Mouse (Mus musculus) limb, embryonic 11.5 days (tissue): ENCODE results near the gene Iqgap2. TPM values are rescaled to one million over a fixed set of nuclear protein-coding genes. Genes with fewer than 3 reads are reported as not detected.

Experiments
- ATAC-seq: fragments of 200-750 bp; cut with Nextera tagmentation; 2 replicates; pipeline ENCODE4 v1.8.0; 2017; ENCODE audit warnings: low read depth; ENCODE audit not compliant: insufficient number of reproducible peaks, low FRiP score, low TSS enrichment
- DNase-seq: peaks from one replicate; pipeline ENCODE4 v3.0.0-alpha.2; 2015; ENCODE audit warnings: low spot score
- H3K27ac ChIP-seq: fragments of 300-500 bp; sonication (generic); replicated peaks from 2 replicates; pipeline ENCODE4 v1.5.1; 2014; ENCODE audit warnings: low read depth, mild to moderate bottlenecking, low read length
- H3K27me3 ChIP-seq: fragments of 300-500 bp; sonication (generic); 2 replicates; pipeline ENCODE4 v1.6.1; 2014; ENCODE audit warnings: mild to moderate bottlenecking, low read length, mixed read lengths; ENCODE audit not compliant: control insufficient read depth, insufficient read depth
- H3K36me3 ChIP-seq: fragments of 300-500 bp; sonication (generic); 2 replicates; pipeline ENCODE4 v1.6.1; 2014; ENCODE audit warnings: mild to moderate bottlenecking, low read length, moderate library complexity, mixed read lengths; ENCODE audit not compliant: control insufficient read depth, insufficient read depth
- H3K4me1 ChIP-seq: fragments of 300-500 bp; sonication (generic); 2 replicates; pipeline ENCODE4 v1.6.1; 2014; ENCODE audit warnings: low read length, mixed read lengths; ENCODE audit not compliant: control insufficient read depth, insufficient read depth
- H3K4me2 ChIP-seq: fragments of 300-500 bp; sonication (generic); 2 replicates; pipeline ENCODE4 v1.6.1; 2014; ENCODE audit warnings: low read depth, mild to moderate bottlenecking, moderate library complexity; ENCODE audit not compliant: severe bottlenecking
- H3K4me3 ChIP-seq: fragments of 300-500 bp; sonication (generic); 2 replicates; pipeline ENCODE4 v1.5.1; 2014; ENCODE audit warnings: low read depth, low read length
- H3K9ac ChIP-seq: fragments of 300-500 bp; sonication (generic); 2 replicates; pipeline ENCODE4 v1.6.1; 2014; ENCODE audit warnings: mild to moderate bottlenecking, low read length
- H3K9me3 ChIP-seq: fragments of 300-500 bp; sonication (generic); 2 replicates; pipeline ENCODE4 v1.6.1; 2016; ENCODE audit warnings: low read length; ENCODE audit not compliant: control insufficient read depth
- WGBS: fragments of 180-500 bp; shearing (Covaris S2); extraction: QIAGEN DNeasy Blood & Tissue Kit; methylation state at CpG from one replicate; pipeline ENCODE4 v1.1.7; 2014; 5-methylcytosine and 5-hydroxymethylcytosine counted together
- polyA plus RNA-seq: library from polyadenylated mRNA; unstranded; fragments of >200 nt; fragmentation: Nextera tagmentation; extraction: Ambion mirVana; gene quantifications from 2 replicates; pipeline ENCODE4 v1.2.1, GENCODE M21; 2014

The Iqgap2 gene
- polyA plus RNA-seq, 1 experiment from 2014 or later, result 15.3 TPM

DNA sequence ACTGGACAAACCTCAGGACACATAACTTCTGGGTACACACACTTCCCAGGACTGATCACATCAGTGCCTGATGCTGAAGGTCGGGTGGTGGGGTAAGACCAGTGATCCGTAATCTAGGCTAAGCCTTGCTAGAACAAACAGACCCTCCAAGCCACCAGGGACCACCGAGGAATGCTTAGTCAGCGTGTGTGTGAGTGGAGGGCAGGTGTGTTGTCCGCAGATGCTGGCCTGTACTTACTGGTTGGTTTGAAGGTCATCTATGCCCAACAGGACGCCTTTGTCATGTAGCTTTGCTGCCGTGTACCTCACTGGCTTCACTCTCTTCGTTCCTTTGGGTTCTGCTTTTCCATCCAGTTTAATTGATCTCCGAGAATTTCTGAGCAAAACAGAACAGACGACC, 262.0 kb downstream of the Iqgap2 start:
- Histone ChIP-seq H3K27ac (no peak overlapping the region), H3K36me3 (peaks cover 2% of the 10 kb centered on the region; the same call in 1 of the 2 replicates), H3K4me3 (no peak overlapping the region), H3K4me1 (no peaks in the 10 kb centered on the region), H3K4me2 (no peak overlapping the region), H3K9me3 (no peaks in the 10 kb centered on the region), H3K9ac (no peak overlapping the region), H3K27me3 (no peaks in the 10 kb centered on the region)
- ATAC-seq, result no peak
- 89% methylated on average over 10 of the region's 10 CpGs for WGBS
- DNase-seq, result no peak

DNA sequence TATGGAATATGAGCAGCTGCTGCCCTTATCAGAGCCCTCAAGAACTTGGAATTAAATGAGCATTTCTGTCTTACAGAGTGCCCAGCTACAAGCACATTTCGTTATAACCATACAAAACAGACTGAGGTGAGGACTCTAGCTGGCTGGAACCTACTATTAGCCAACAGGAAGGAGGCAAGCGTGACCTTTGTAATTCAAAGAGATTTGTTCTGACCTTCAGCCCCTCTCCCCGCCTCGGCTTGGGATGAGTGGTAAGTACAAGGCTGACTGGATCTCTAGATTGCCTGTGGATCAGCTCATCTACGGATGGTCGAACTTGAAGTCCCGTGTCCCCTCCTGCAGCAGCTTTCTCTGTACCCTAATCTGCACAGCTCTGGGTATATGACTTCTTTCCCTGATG, 265.0 kb downstream of the Iqgap2 start:
- Histone ChIP-seq H3K9me3 (no peaks in the 10 kb centered on the region), H3K36me3 (peaks cover 2% of the 10 kb centered on the region; the same call in 1 of the 2 replicates), H3K4me2 (no peak overlapping the region), H3K4me3 (no peak overlapping the region), H3K27ac (no peak overlapping the region), H3K4me1 (no peaks in the 10 kb centered on the region), H3K9ac (no peak overlapping the region), H3K27me3 (no peaks in the 10 kb centered on the region)
- DNase-seq, result no peak
- ATAC-seq, result no peak
- 66% methylated on average over 7 of the region's 7 CpGs for WGBS

- H3K9me3 ChIP-seq, result no peaks in the 10 kb centered on the region
These were observed 268.7 kb downstream of the Iqgap2 start for GRCm38 (mm10) chr13:95623042-95623441.

DNA sequence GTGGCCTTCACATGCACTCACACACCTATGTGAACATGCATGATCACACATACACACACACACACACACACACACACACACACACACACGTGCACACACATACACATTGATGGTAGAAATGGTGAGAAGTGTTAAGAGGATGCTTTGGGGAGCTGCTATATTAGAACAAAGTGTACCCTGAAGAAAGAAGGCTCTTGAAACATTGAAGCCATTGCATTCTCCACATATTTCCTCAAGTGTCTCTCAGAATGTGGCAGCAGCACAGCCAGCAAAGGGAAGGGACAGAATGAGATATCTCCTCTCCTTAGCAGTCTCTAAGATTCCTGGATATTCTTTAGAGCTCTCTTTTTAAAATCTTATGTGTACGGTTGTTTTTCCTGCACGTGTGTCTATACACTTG, 270.2 kb downstream of the Iqgap2 start:
- ATAC-seq, result no peak
- DNase-seq, result no peak
- H3K9me3 ChIP-seq, result no peaks in the 10 kb centered on the region
- H3K4me1 ChIP-seq, result peaks cover 4% of the 10 kb centered on the region
- H3K27ac ChIP-seq, result no peak overlapping the region
- no peak overlapping the region for H3K4me3 ChIP-seq
- no peaks in the 10 kb centered on the region for H3K27me3 ChIP-seq
- H3K9ac ChIP-seq, result no peak overlapping the region
- 78% methylated on average over 3 of the region's 3 CpGs for WGBS
- no peak overlapping the region for H3K4me2 ChIP-seq
- H3K36me3 ChIP-seq, result no peaks in the 10 kb centered on the region

More at GRCm38 (mm10) chr13:95623042-95623441, 268.7 kb downstream of the Iqgap2 start:
- no peak for ATAC-seq
- Histone ChIP-seq H3K27ac (no peak overlapping the region), H3K27me3 (no peaks in the 10 kb centered on the region), H3K4me1 (no peaks in the 10 kb centered on the region), H3K4me2 (no peak overlapping the region), H3K9ac (no peak overlapping the region), H3K4me3 (no peak overlapping the region), H3K36me3 (no peaks in the 10 kb centered on the region)
- no peak for DNase-seq
- 80% methylated on average over 3 of the region's 3 CpGs for WGBS

GRCm38 (mm10) chr13:95618859-95619258, 272.9 kb downstream of the Iqgap2 start:
- Histone ChIP-seq H3K36me3 (peaks cover 3% of the 10 kb centered on the region; the same call in 1 of the 2 replicates), H3K27ac (peak overlapping the region; percentile 79; the same call in 1 of the 2 replicates), H3K4me3 (peak overlapping the region; percentile 79), H3K9me3 (no peaks in the 10 kb centered on the region), H3K9ac (peak overlapping the region; percentile 93), H3K27me3 (no peaks in the 10 kb centered on the region), H3K4me2 (peak overlapping the region; percentile 88), H3K4me1 (peaks cover 14% of the 10 kb centered on the region)
- WGBS, result 6% methylated on average over 13 of the region's 13 CpGs
- DNase-seq (peak; percentile 47), ATAC-seq (peak; percentile 23)

- WGBS, result 1% methylated on average over 35 of the region's 42 CpGs
- peaks cover 14% of the 10 kb centered on the region for H3K4me1 ChIP-seq
- ATAC-seq, result peak; percentile 94
- H3K4me2 ChIP-seq, result peak within 1 kb of the TSS; percentile 88
- DNase-seq, result peak; percentile 92
- no peaks in the 10 kb centered on the region for H3K9me3 ChIP-seq
- H3K27ac ChIP-seq, result peak within 1 kb of the TSS; percentile 79
- no peaks in the 10 kb centered on the region for H3K27me3 ChIP-seq
- peak within 1 kb of the TSS; percentile 79 for H3K4me3 ChIP-seq
- H3K9ac ChIP-seq, result peak within 1 kb of the TSS; percentile 93
- peaks cover 3% of the 10 kb centered on the region; the same call in 1 of the 2 replicates for H3K36me3 ChIP-seq
These were observed 273.4 kb downstream of the Iqgap2 start, which contains the start of gene F2r for GRCm38 (mm10) chr13:95618309-95618712. Gene F2r (minus strand): TSS chr13:95618487.

GRCm38 (mm10) chr13:95617671-95618171, 274.0 kb downstream of the Iqgap2 start:
- ATAC-seq (0 out of 2 replicates have a peak, but pooled peaks have one; percentile 14), DNase-seq (peak; percentile 71)
- peaks cover 3% of the 10 kb centered on the region; the same call in 1 of the 2 replicates for H3K36me3 ChIP-seq
- H3K4me2 ChIP-seq, result peak overlapping the region; percentile 88
- H3K9me3 ChIP-seq, result no peaks in the 10 kb centered on the region
- H3K4me3 ChIP-seq, result peak overlapping the region; percentile 79
- peaks cover 14% of the 10 kb centered on the region for H3K4me1 ChIP-seq
- H3K27me3 ChIP-seq, result no peaks in the 10 kb centered on the region
- H3K27ac ChIP-seq, result peak overlapping the region; percentile 79
- peak overlapping the region; percentile 93 for H3K9ac ChIP-seq
- under 1% methylated on average over 21 of the region's 21 CpGs for WGBS

DNA sequence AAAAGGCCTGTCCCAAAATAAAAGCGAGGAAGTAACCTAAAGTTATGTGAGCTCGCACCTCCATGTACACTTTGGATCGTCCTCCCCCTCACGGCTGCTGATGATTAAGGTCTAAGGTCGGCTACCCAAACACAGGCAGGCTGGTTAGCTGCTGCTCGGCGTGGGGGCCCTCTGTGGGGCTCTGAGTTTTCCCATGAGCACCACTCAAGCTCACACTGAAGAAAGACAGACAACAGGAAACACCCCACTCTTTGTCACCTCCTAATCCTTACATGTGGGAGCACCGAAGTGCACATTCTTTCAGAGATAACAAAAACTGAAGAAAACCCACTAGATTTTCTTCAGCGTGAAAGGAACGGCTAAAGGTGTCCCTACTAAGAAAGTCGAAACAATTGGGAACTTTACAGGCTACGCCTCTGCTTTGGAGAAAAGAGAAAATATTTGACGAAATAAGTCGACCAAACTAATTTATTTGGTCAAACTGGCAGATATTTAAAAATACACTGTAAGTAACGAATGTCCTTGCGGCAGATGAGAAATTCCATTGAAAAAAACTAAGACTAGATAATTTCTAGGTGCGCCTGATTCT, 274.5 kb downstream of the Iqgap2 start:
- H3K9ac ChIP-seq, result peak overlapping the region; percentile 93
- 8% methylated on average over 17 of the region's 17 CpGs for WGBS
- H3K27ac ChIP-seq, result no peak overlapping the region
- peak overlapping the region; percentile 79 for H3K4me3 ChIP-seq
- no peaks in the 10 kb centered on the region for H3K27me3 ChIP-seq
- peak; percentile 57 for DNase-seq
- H3K4me2 ChIP-seq, result peak overlapping the region; percentile 88
- H3K4me1 ChIP-seq, result peaks cover 14% of the 10 kb centered on the region
- H3K36me3 ChIP-seq, result peaks cover 6% of the 10 kb centered on the region; the same call in 1 of the 2 replicates
- no peak for ATAC-seq
- no peaks in the 10 kb centered on the region for H3K9me3 ChIP-seq
